Mouse (Mus musculus) thymus, adult 2 months (tissue): Measurements from ENCODE around the gene Tmie.

Experiments
- CTCF ChIP-seq: fragments of 200-500 bp; IDR thresholded peaks from 2 replicates; pipeline ENCODE4 v1.5.1; 2012; ENCODE audit warnings: mild to moderate bottlenecking, control low read depth, low read length, moderate library complexity, borderline replicate concordance; ENCODE audit not compliant: control insufficient read depth, poor library complexity, insufficient read depth; ENCODE audit errors: extremely low read depth
- POLR2A ChIP-seq: fragments of 200-500 bp; IDR thresholded peaks from 2 replicates; pipeline ENCODE4 v1.6.1; 2012; ENCODE audit warnings: mild to moderate bottlenecking, low read length, control low read depth, moderate library complexity; ENCODE audit not compliant: control insufficient read depth, poor library complexity, insufficient read depth; ENCODE audit errors: extremely low read depth

DNA sequence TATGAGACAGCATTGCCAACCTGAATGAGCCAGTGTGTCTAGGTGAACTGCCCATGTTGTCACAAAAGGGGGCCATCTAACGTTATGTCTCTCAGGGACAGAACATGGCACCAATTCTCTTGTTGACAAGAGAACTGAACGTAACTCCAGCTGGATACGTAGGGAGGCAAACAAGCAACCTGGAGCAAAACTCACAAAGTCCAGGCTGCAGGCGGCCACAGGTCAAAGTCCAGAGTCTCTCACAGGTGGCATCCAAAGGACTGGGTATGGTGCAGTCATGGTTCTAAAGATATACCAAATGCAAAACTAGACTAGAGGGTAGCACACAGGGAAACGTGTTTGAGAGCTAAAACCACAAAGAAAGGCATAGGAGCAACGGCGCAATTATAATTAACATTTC lies 58.5 kb downstream of the Tmie start:
- TF ChIP-seq POLR2A (no peak), CTCF (no peak)
